Mouse (Mus musculus): Measurements from ENCODE around the gene Fam20a. TPM values are rescaled to one million over a fixed set of nuclear protein-coding genes. Genes with fewer than 3 reads are reported as not detected.

Fam20a gene
- polyA plus RNA-seq, 1 experiment = 0.54 TPM

DNA sequence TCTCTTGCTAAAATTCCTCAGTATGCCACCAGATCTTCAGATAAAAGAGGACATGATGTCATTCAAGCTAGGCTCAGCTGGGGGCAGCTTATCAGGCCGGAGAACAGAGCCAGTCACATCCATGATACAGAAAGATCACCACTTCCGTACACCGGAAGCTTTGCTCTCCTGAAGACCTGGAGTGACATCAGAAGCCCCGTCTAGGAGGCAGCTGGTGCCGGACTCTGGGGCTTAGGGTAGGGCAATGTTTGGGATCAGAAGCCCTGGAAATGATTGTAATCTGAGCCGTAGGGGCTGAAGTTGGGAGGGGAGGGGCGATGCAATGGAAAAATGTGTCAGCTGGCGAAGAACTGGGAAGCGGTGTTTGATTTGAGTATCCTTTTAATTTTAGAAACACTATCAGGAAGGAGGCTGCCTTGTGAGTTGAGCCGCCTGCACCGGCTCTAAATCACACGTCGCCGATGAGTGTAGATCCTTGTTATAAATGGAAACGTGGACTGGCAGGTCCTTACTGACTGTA lies 99.5 kb downstream of the Fam20a start:
- H3K9me3 ChIP-seq = peaks cover 15% of the 10 kb centered on the region
- peaks cover 55% of the 10 kb centered on the region for H3K4me1 ChIP-seq
- H3K27me3 ChIP-seq (replicated peaks) = no peaks in the 10 kb centered on the region
- TF ChIP-seq FLI1 (IDR thresholded peaks at IDR 0.05; ENCODE audit: low read length) (no peak), GATA1 (IDR thresholded peaks at IDR 0.05; ENCODE audit: borderline replicate concordance, low read length) (no peak)
- peak overlapping the region; percentile 33 for H3K4me3 ChIP-seq (replicated peaks)
- no peaks in the 10 kb centered on the region for H3K36me3 ChIP-seq (replicated peaks; ENCODE audit: low read length)

DNA sequence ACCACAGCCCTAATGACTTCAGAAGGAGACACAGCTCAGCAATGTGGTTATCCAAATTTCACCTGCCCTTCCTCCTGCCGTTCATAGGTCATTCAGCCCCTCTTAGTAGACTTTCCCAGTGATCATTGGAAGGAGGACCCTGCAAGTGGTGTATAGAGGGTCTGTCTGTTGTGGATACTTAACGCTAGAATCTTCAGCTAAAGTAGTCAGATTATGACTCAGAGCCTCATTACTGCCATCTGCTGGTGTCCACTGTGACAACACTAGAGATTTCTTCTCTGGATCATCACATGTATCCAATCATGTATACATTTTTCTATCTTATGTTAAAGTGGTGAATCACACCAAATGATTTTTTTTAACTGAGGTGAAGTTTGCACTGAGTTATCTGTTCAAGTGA lies 100.9 kb downstream of the Fam20a start:
- H3K9me3 ChIP-seq = peaks cover 9% of the 10 kb centered on the region
- H3K27me3 ChIP-seq (replicated peaks) = no peaks in the 10 kb centered on the region
- no peaks in the 10 kb centered on the region for H3K36me3 ChIP-seq (replicated peaks; ENCODE audit: low read length)
- peaks cover 69% of the 10 kb centered on the region for H3K4me1 ChIP-seq
- H3K4me3 ChIP-seq (replicated peaks) = peak overlapping the region; percentile 66
- TF ChIP-seq GATA1 (IDR thresholded peaks at IDR 0.05; ENCODE audit: borderline replicate concordance, low read length) (no peak), FLI1 (IDR thresholded peaks at IDR 0.05; ENCODE audit: low read length) (no peak)

DNA sequence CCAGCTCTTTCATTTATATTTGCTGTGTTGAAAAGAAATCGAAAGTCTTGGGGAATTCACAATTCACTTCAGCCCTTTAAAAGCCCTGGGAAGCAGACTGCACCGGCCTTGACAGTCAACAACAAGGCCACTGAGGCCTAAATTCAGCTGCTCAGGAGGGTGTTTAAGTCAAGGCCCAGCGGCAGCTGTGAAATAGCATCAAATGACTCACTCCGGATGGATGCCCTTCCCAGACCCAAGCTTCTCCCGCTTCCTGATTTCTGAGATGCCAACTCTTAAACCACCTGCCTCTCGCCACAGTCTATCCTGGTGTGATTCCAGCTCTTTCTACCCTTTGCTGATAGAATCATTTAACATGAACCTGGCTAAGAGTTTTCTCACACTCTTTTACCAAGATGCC lies 101.7 kb downstream of the Fam20a start:
- no peak for TF ChIP-seq FLI1 (IDR thresholded peaks at IDR 0.05; ENCODE audit: low read length)
- H3K4me1 ChIP-seq = peaks cover 77% of the 10 kb centered on the region
- H3K27me3 ChIP-seq (replicated peaks) = no peaks in the 10 kb centered on the region
- H3K4me3 ChIP-seq (replicated peaks) = no peak overlapping the region
- H3K36me3 ChIP-seq (replicated peaks; ENCODE audit: low read length) = no peaks in the 10 kb centered on the region
- H3K9me3 ChIP-seq = peaks cover 9% of the 10 kb centered on the region

Other genes with a start within 250 kb of the Fam20a start
- 0.88 TPM in 1 of 2 replicates, not detected in the other for gene Arsg, start 248.9 kb downstream of the Fam20a start, polyA plus RNA-seq (2012; ENCODE audit: insufficient read depth, low replicate concordance)
- gene Slc16a6, start 248.7 kb downstream of the Fam20a start, polyA plus RNA-seq (2012; ENCODE audit: insufficient read depth, low replicate concordance) = 23.4 and 34.7 TPM in 2 replicates
- 21.3 and 44.1 TPM in 2 replicates for gene Wipi1, start 110.3 kb downstream of the Fam20a start, polyA plus RNA-seq (2012; ENCODE audit: insufficient read depth, low replicate concordance)
- 69.4 and 141 TPM in 2 replicates for gene Prkar1a, start 72.9 kb downstream of the Fam20a start, polyA plus RNA-seq (2012; ENCODE audit: insufficient read depth, low replicate concordance)
- not detected in 2 replicates for gene 1700012B07Rik, start 105.8 kb upstream of the Fam20a start, polyA plus RNA-seq (2012; ENCODE audit: insufficient read depth, low replicate concordance)